Mouse (Mus musculus) brain, embryonic 18.5 days (tissue): ENCODE results near the gene Zfp593.

Experiments used
- DNase-seq: peaks from one replicate; pipeline ENCODE4 v3.0.0-alpha.2; 2012; ENCODE audit warnings: low read depth, low spot score

Zfp593 gene

GRCm38 (mm10) chr4:134234876-134235275 lies 10.5 kb downstream of the Zfp593 start:
- DNase-seq, result no peak

DNA sequence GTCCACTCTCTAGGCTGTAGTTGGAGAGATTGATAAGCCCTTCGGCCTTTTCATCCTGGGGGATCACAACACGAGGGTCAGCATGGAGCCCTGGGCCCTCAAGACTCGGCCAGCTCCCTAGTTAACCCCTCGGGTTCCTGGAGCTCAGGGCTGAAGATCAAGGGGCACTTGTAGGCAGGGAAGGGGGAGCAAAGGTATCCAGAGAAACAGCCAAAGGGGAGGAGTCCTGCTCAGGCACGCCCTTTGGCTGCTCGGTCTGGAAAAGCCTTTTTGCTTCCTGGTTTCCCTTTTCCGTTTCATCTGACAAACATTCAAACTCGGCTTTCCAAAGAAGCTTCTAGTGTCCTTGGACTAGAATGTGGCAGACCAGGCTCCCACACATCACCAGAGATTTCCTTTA lies 15.0 kb downstream of the Zfp593 start:
- no peak for DNase-seq

- DNase-seq, result no peak
Observed at GRCm38 (mm10) chr4:134227194-134227593, 18.2 kb downstream of the Zfp593 start, which contains the start of gene Catsper4. Gene Catsper4 (minus strand): TSS chr4:134227383.

GRCm38 (mm10) chr4:134222793-134223600 lies 22.4 kb downstream of the Zfp593 start:
- DNase-seq, result no peak

GRCm38 (mm10) chr4:134206488-134207053 lies 38.8 kb downstream of the Zfp593 start:
- DNase-seq, result no peak

DNA sequence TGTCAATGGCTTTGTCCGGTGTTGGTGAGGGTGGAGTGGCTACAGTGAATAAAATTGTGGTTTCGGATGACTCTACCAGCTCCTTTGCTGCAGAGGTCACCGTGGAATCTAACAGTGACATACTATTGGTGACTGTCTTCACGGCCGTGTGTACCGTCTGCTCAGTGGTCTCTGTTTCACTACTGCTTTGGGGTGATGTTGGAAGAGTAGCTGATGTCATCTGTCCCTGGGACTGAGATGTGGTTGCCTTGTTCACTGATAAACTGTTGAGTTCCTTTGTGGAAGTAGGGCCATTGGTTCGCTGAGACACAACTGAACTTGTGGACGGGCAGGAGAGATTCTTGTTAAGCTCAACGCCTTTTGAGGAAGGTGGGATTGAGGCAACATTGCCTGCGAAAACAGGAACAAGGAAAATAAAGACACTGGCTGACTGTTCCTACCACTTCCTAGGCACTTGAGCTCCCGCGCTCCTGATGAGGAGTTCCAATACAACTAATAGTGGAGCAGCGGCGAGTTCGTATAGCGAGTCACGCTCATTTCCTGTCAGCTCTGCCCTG lies 42.0 kb downstream of the Zfp593 start:
- no peak for DNase-seq

- DNase-seq, result no peak
Observed at GRCm38 (mm10) chr4:134202904-134203303, 42.5 kb downstream of the Zfp593 start, which contains the start of gene Gm7534. Gene Gm7534 (minus strand): TSS chr4:134203004.

GRCm38 (mm10) chr4:134199371-134199770 lies 46.0 kb downstream of the Zfp593 start:
- DNase-seq, result no peak
